Mouse (Mus musculus) intestine, postnatal 0 days (tissue): ENCODE measurements around the gene Cdkal1. TPM values are rescaled to one million over a fixed set of nuclear protein-coding genes. Genes with fewer than 3 reads are reported as not detected.

Experiments used
- ATAC-seq: fragments of 200-750 bp; cut with Nextera tagmentation; 2 replicates; pipeline ENCODE4 v1.8.0; 2017; ENCODE audit warnings: mild to moderate bottlenecking, moderate TSS enrichment, moderate library complexity
- H3K27ac ChIP-seq: fragments of 300-500 bp; sonication (generic); 2 replicates; pipeline ENCODE4 v1.5.1; 2014; ENCODE audit warnings: mild to moderate bottlenecking, low read depth, low read length, moderate library complexity
- H3K27me3 ChIP-seq: fragments of 300-500 bp; sonication (generic); replicated peaks from 2 replicates; pipeline ENCODE4 v1.6.1; 2014; ENCODE audit warnings: low read length, mixed read lengths; ENCODE audit not compliant: control insufficient read depth, insufficient read depth
- H3K36me3 ChIP-seq: fragments of 300-500 bp; sonication (generic); 2 replicates; pipeline ENCODE4 v1.6.1; 2014; ENCODE audit warnings: mild to moderate bottlenecking, moderate library complexity; ENCODE audit not compliant: control insufficient read depth, insufficient read depth
- H3K4me1 ChIP-seq: fragments of 300-500 bp; sonication (generic); replicated peaks from 2 replicates; pipeline ENCODE4 v1.6.1; 2014; ENCODE audit warnings: antibody characterized with exemption, low read length, mixed read lengths; ENCODE audit not compliant: control insufficient read depth, insufficient read depth
- H3K4me2 ChIP-seq: fragments of 300-500 bp; sonication (generic); replicated peaks from 2 replicates; pipeline ENCODE4 v1.6.1; 2014; ENCODE audit warnings: low read depth, mild to moderate bottlenecking, moderate library complexity
- H3K4me3 ChIP-seq: fragments of 300-500 bp; sonication (generic); 2 replicates; pipeline ENCODE4 v1.5.1; 2014; ENCODE audit warnings: low read depth, low read length
- H3K9ac ChIP-seq: fragments of 300-500 bp; sonication (generic); 2 replicates; pipeline ENCODE4 v1.6.1; 2014; ENCODE audit warnings: mild to moderate bottlenecking, low read depth, low read length
- H3K9me3 ChIP-seq: fragments of 300-500 bp; sonication (generic); 2 replicates; pipeline ENCODE4 v1.6.1; 2016; ENCODE audit warnings: mixed run types; ENCODE audit not compliant: control insufficient read depth
- CTCF ChIP-seq: sonication (generic); IDR thresholded peaks from 2 replicates; pipeline ENCODE4 v1.5.1; 2016; ENCODE audit warnings: low read depth, mild to moderate bottlenecking, control low read depth, antibody characterized with exemption, moderate library complexity
- WGBS: fragments of 180-500 bp; shearing (Covaris S2); extraction: QIAGEN DNeasy Blood & Tissue Kit; methylation state at CpG from one replicate; pipeline ENCODE4 v1.1.7; 2014; 5-methylcytosine and 5-hydroxymethylcytosine counted together
- polyA plus RNA-seq: library from polyadenylated mRNA; unstranded; fragments of >200 nt; fragmentation: Nextera tagmentation; extraction: Ambion mirVana; gene quantifications from 2 replicates; pipeline ENCODE4 v1.2.1, GENCODE M21; 2015

Cdkal1 gene
- polyA plus RNA-seq, 1 experiment from 2014 or later: 13.5 TPM

GRCm38 (mm10) chr13:29356158-29356485 is 499.4 kb downstream of the Cdkal1 start:
- no peak for TF ChIP-seq CTCF
- Histone ChIP-seq H3K9me3 (no peaks in the 10 kb centered on the region), H3K27ac (no peak overlapping the region), H3K4me1 (no peaks in the 10 kb centered on the region), H3K9ac (no peak overlapping the region), H3K4me3 (no peak overlapping the region), H3K36me3 (no peaks in the 10 kb centered on the region; the same call in 1 of the 2 replicates), H3K27me3 (no peaks in the 10 kb centered on the region), H3K4me2 (no peak overlapping the region)
- WGBS: 69% methylated on average over 10 of the region's 10 CpGs
- no peak for ATAC-seq

DNA sequence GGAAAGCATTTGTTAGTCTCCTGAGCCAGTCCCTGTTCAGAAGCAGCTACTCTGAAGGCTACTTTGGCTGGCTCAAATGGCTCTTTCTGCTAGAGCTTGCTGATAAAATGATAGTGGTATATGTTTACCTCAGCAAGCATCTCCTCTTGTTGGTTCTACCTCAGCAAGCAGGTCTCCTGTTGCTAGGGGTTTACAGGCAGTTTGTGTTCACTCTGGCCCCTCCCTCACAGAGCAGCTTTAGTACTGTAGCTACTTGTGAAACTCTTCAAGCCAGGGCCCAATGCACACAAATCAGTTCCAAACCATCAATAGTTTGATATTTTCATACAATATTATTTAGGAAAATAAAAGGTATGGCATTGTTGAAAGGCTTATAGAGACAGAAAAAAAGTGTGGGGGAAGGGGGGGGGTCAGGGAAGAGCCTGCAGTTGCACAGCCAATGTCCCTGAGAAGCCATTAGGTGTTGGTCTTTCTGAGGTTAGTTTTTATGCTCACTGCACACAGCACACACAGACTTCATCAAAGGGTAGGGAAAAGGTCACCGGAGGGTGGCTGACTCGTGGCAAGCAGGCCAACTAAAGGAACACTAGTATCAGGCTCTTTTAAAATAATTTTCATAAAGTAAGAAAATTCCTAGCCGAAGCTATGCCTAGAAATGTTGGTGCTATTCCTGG is 499.9 kb downstream of the Cdkal1 start:
- Histone ChIP-seq H3K4me1 (no peaks in the 10 kb centered on the region), H3K4me3 (no peak overlapping the region), H3K4me2 (no peak overlapping the region), H3K9me3 (no peaks in the 10 kb centered on the region), H3K9ac (no peak overlapping the region), H3K27me3 (no peaks in the 10 kb centered on the region), H3K27ac (no peak overlapping the region), H3K36me3 (no peaks in the 10 kb centered on the region; the same call in 1 of the 2 replicates)
- WGBS: 79% methylated on average over 3 of the region's 3 CpGs
- no peak for TF ChIP-seq CTCF
- no peak for ATAC-seq

GRCm38 (mm10) chr13:29354943-29355342 is 500.5 kb downstream of the Cdkal1 start:
- Histone ChIP-seq H3K27me3 (no peaks in the 10 kb centered on the region), H3K27ac (no peak overlapping the region), H3K4me1 (no peaks in the 10 kb centered on the region), H3K4me2 (no peak overlapping the region), H3K4me3 (no peak overlapping the region), H3K36me3 (no peaks in the 10 kb centered on the region; the same call in 1 of the 2 replicates), H3K9me3 (no peaks in the 10 kb centered on the region), H3K9ac (no peak overlapping the region)
- 94% methylated on average over 4 of the region's 4 CpGs for WGBS
- TF ChIP-seq CTCF: no peak
- ATAC-seq: no peak

GRCm38 (mm10) chr13:29353888-29354415 is 501.5 kb downstream of the Cdkal1 start:
- Histone ChIP-seq H3K27ac (no peak overlapping the region), H3K4me3 (no peak overlapping the region), H3K4me1 (no peaks in the 10 kb centered on the region), H3K9ac (no peak overlapping the region), H3K36me3 (no peaks in the 10 kb centered on the region; the same call in 1 of the 2 replicates), H3K4me2 (no peak overlapping the region), H3K27me3 (no peaks in the 10 kb centered on the region), H3K9me3 (no peaks in the 10 kb centered on the region)
- TF ChIP-seq CTCF: no peak
- ATAC-seq: no peak
- WGBS: 85% methylated on average over 5 of the region's 5 CpGs

DNA sequence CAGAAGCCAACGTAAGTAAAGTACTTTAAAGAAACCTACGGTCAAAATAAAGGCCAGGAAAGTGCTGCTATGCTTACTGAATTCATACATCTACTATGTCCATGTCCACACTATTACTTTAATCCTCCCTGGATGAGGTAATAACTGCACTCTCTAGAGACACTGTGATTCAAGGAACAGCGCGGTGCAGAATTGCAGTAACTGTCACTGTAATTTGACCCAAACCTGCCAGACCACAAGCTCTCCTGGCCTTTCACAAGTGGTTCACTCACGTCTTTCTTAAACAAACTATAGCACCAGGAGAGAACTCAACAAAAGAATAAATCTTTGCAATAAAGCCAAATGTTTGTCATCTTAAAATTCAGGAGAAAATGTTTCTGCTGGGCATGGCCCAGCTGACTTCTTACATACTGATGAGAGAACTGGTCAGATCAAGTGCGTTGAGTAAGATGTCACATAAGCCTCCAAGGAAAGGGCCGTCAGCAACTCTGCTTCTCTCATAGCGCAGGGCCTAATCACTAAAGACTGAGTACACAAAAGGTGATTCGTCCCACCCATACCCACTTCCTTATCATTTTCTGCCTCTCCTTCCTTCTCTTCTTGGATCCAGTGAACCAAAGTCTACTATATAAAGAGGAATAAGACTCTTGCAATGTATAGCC is 504.3 kb downstream of the Cdkal1 start:
- no peak overlapping the region for H3K4me2 ChIP-seq
- ATAC-seq: no peak
- WGBS: 53% methylated on average over 9 of the region's 9 CpGs
- H3K9ac ChIP-seq: no peak overlapping the region
- H3K9me3 ChIP-seq: no peaks in the 10 kb centered on the region
- H3K36me3 ChIP-seq: peaks cover 3% of the 10 kb centered on the region; the same call in 1 of the 2 replicates
- H3K27me3 ChIP-seq: no peaks in the 10 kb centered on the region
- H3K27ac ChIP-seq: no peak overlapping the region
- H3K4me1 ChIP-seq: no peaks in the 10 kb centered on the region
- H3K4me3 ChIP-seq: no peak overlapping the region
- TF ChIP-seq CTCF: no peak

DNA sequence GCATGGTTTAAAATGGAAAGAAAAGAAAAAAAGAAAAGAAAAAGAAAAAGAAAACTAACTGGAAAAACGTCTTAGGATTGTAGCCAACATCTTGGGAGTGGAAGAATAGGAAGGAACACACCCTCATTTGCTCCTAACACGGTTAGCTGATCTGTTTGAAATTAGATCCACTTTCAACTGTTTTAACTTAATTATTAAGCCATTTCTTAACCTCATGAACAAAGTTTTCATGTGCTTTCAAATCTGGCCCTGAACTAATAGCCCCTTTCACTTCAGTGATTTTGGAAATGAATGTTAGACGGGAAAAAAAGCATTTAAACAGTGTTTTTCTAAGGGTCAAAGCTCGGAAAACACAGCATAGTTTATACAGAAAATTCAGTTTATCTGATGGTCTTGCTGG is 505.5 kb downstream of the Cdkal1 start:
- Histone ChIP-seq H3K36me3 (peaks cover 3% of the 10 kb centered on the region; the same call in 1 of the 2 replicates), H3K4me2 (no peak overlapping the region), H3K9ac (no peak overlapping the region), H3K4me3 (no peak overlapping the region), H3K27ac (no peak overlapping the region), H3K4me1 (no peaks in the 10 kb centered on the region), H3K9me3 (no peaks in the 10 kb centered on the region), H3K27me3 (no peaks in the 10 kb centered on the region)
- no peak for TF ChIP-seq CTCF
- ATAC-seq: no peak
- 73% methylated on average over 4 of the region's 4 CpGs for WGBS
